Mouse (Mus musculus) hindbrain, embryonic 10.5 days (tissue): Measurements from ENCODE around the gene Arid1a. TPM values are rescaled to one million over a fixed set of nuclear protein-coding genes. Genes with fewer than 3 reads are reported as not detected.

Experiments used
- DNase-seq: peaks from one replicate; pipeline ENCODE4 v3.0.0-alpha.2; 2017; ENCODE audit warnings: low spot score
- H3K27ac ChIP-seq: fragments of 300-500 bp; sonication (generic); 2 replicates; pipeline ENCODE4 v1.5.1; 2016; ENCODE audit warnings: mild to moderate bottlenecking, moderate library complexity
- H3K27me3 ChIP-seq: fragments of 300-500 bp; sonication (generic); 2 replicates; pipeline ENCODE4 v1.6.1; 2016; ENCODE audit warnings: mild to moderate bottlenecking; ENCODE audit not compliant: poor library complexity, insufficient read depth, severe bottlenecking
- H3K36me3 ChIP-seq: fragments of 300-500 bp; sonication (generic); 2 replicates; pipeline ENCODE4 v1.6.1; 2016; ENCODE audit warnings: mild to moderate bottlenecking, moderate library complexity
- H3K4me1 ChIP-seq: fragments of 300-500 bp; sonication (generic); replicated peaks from 2 replicates; pipeline ENCODE4 v1.6.1; 2016; ENCODE audit warnings: mild to moderate bottlenecking
- H3K4me3 ChIP-seq: fragments of 300-500 bp; sonication (generic); 2 replicates; pipeline ENCODE4 v1.5.1; 2016; ENCODE audit warnings: mild to moderate bottlenecking, moderate library complexity
- H3K9me3 ChIP-seq: fragments of 300-500 bp; sonication (generic); 2 replicates; pipeline ENCODE4 v1.6.1; 2016; ENCODE audit warnings: mild to moderate bottlenecking, moderate library complexity
- WGBS: fragments of 180-500 bp; shearing (Covaris S2); methylation state at CpG from one replicate; pipeline ENCODE4 v1.1.7; 2016; 5-methylcytosine and 5-hydroxymethylcytosine counted together
- polyA plus RNA-seq: library from polyadenylated mRNA; unstranded; fragments of >200 nt; fragmentation: Nextera tagmentation; extraction: Ambion mirVana; gene quantifications from 2 replicates; pipeline ENCODE4 v1.2.1, GENCODE M21; 2016

Gene Arid1a
- polyA plus RNA-seq, 1 experiment from 2014 or later: 37.5 TPM

- Histone ChIP-seq H3K4me3 (no peak overlapping the region), H3K9me3 (no peaks in the 10 kb centered on the region), H3K36me3 (peaks cover 100% of the 10 kb centered on the region), H3K27me3 (no peaks in the 10 kb centered on the region), H3K4me1 (no peaks in the 10 kb centered on the region), H3K27ac (no peak overlapping the region)
- 94% methylated on average over 3 of the region's 3 CpGs for WGBS
- DNase-seq: no peak
Observed at GRCm38 (mm10) chr4:133719791-133720190, 36.8 kb downstream of the Arid1a start.

- Histone ChIP-seq H3K4me3 (no peak overlapping the region), H3K27ac (no peak overlapping the region), H3K4me1 (peaks cover 33% of the 10 kb centered on the region), H3K27me3 (no peaks in the 10 kb centered on the region), H3K36me3 (peaks cover 90% of the 10 kb centered on the region), H3K9me3 (no peaks in the 10 kb centered on the region)
- 91% methylated on average over 5 of the region's 5 CpGs for WGBS
- DNase-seq: no peak
Observed at GRCm38 (mm10) chr4:133712755-133713154, 43.8 kb downstream of the Arid1a start.

- H3K27ac ChIP-seq: no peak overlapping the region
- H3K27me3 ChIP-seq: no peaks in the 10 kb centered on the region
- WGBS: 91% methylated on average over 6 of the region's 6 CpGs
- peaks cover 43% of the 10 kb centered on the region for H3K4me1 ChIP-seq
- DNase-seq: no peak
- H3K9me3 ChIP-seq: no peaks in the 10 kb centered on the region
- no peak overlapping the region for H3K4me3 ChIP-seq
- peaks cover 90% of the 10 kb centered on the region for H3K36me3 ChIP-seq
Observed at GRCm38 (mm10) chr4:133711307-133712076, 45.1 kb downstream of the Arid1a start.

- no peaks in the 10 kb centered on the region for H3K27me3 ChIP-seq
- H3K4me1 ChIP-seq: peaks cover 46% of the 10 kb centered on the region
- no peak overlapping the region for H3K27ac ChIP-seq
- DNase-seq: no peak
- H3K36me3 ChIP-seq: peaks cover 90% of the 10 kb centered on the region
- WGBS: 33% methylated on average over 2 of the region's 2 CpGs
- H3K9me3 ChIP-seq: no peaks in the 10 kb centered on the region
- no peak overlapping the region for H3K4me3 ChIP-seq
Observed at GRCm38 (mm10) chr4:133709395-133709794, 47.2 kb downstream of the Arid1a start.

GRCm38 (mm10) chr4:133707464-133707863, 49.1 kb downstream of the Arid1a start:
- H3K27me3 ChIP-seq: no peaks in the 10 kb centered on the region
- H3K4me1 ChIP-seq: peaks cover 46% of the 10 kb centered on the region
- DNase-seq: no peak
- WGBS: 63% methylated on average over 1 of the region's 1 CpGs
- no peaks in the 10 kb centered on the region for H3K9me3 ChIP-seq
- no peak overlapping the region for H3K4me3 ChIP-seq
- no peak overlapping the region for H3K27ac ChIP-seq
- peaks cover 90% of the 10 kb centered on the region for H3K36me3 ChIP-seq

- Histone ChIP-seq H3K4me1 (peaks cover 46% of the 10 kb centered on the region), H3K27me3 (no peaks in the 10 kb centered on the region), H3K9me3 (no peaks in the 10 kb centered on the region), H3K27ac (no peak overlapping the region), H3K4me3 (no peak overlapping the region), H3K36me3 (peaks cover 90% of the 10 kb centered on the region)
- DNase-seq: no peak
- 73% methylated on average over 8 of the region's 8 CpGs for WGBS
Observed at GRCm38 (mm10) chr4:133706956-133707355, 49.6 kb downstream of the Arid1a start.

GRCm38 (mm10) chr4:133705062-133705461, 51.5 kb downstream of the Arid1a start:
- no peak overlapping the region for H3K27ac ChIP-seq
- no peak for DNase-seq
- peaks cover 90% of the 10 kb centered on the region for H3K36me3 ChIP-seq
- no peak overlapping the region for H3K4me3 ChIP-seq
- H3K4me1 ChIP-seq: peaks cover 34% of the 10 kb centered on the region
- 97% methylated on average over 4 of the region's 4 CpGs for WGBS
- no peaks in the 10 kb centered on the region for H3K9me3 ChIP-seq
- no peaks in the 10 kb centered on the region for H3K27me3 ChIP-seq

- Histone ChIP-seq H3K36me3 (peaks cover 99% of the 10 kb centered on the region), H3K4me3 (no peak overlapping the region), H3K27me3 (no peaks in the 10 kb centered on the region), H3K9me3 (no peaks in the 10 kb centered on the region), H3K27ac (no peak overlapping the region), H3K4me1 (no peaks in the 10 kb centered on the region)
- WGBS: 91% methylated on average over 11 of the region's 11 CpGs
- DNase-seq: no peak
Observed at GRCm38 (mm10) chr4:133700905-133701368, 55.6 kb downstream of the Arid1a start.

GRCm38 (mm10) chr4:133695363-133695762, 61.2 kb downstream of the Arid1a start:
- Histone ChIP-seq H3K9me3 (no peaks in the 10 kb centered on the region), H3K36me3 (peaks cover 99% of the 10 kb centered on the region), H3K27me3 (no peaks in the 10 kb centered on the region), H3K27ac (no peak overlapping the region), H3K4me1 (no peaks in the 10 kb centered on the region), H3K4me3 (no peak overlapping the region)
- DNase-seq: no peak
- 89% methylated on average over 3 of the region's 3 CpGs for WGBS

GRCm38 (mm10) chr4:133690252-133690651, 66.3 kb downstream of the Arid1a start:
- no peaks in the 10 kb centered on the region for H3K4me1 ChIP-seq
- no peaks in the 10 kb centered on the region for H3K9me3 ChIP-seq
- no peak overlapping the region for H3K4me3 ChIP-seq
- H3K27me3 ChIP-seq: no peaks in the 10 kb centered on the region
- H3K36me3 ChIP-seq: peaks cover 100% of the 10 kb centered on the region
- no peak for DNase-seq
- WGBS: 88% methylated on average over 5 of the region's 5 CpGs
- H3K27ac ChIP-seq: no peak overlapping the region

- Histone ChIP-seq H3K4me3 (no peak overlapping the region), H3K27ac (no peak overlapping the region), H3K27me3 (no peaks in the 10 kb centered on the region), H3K9me3 (no peaks in the 10 kb centered on the region), H3K36me3 (peaks cover 100% of the 10 kb centered on the region), H3K4me1 (no peaks in the 10 kb centered on the region)
- DNase-seq: no peak
- WGBS: 93% methylated on average over 7 of the region's 7 CpGs
Observed at GRCm38 (mm10) chr4:133688417-133689067, 68.0 kb downstream of the Arid1a start.

GRCm38 (mm10) chr4:133687126-133687525, 69.4 kb downstream of the Arid1a start:
- WGBS: 90% methylated on average over 5 of the region's 5 CpGs
- no peaks in the 10 kb centered on the region for H3K9me3 ChIP-seq
- DNase-seq: no peak
- no peaks in the 10 kb centered on the region for H3K4me1 ChIP-seq
- no peaks in the 10 kb centered on the region for H3K27me3 ChIP-seq
- peaks cover 100% of the 10 kb centered on the region for H3K36me3 ChIP-seq
- no peak overlapping the region for H3K27ac ChIP-seq
- H3K4me3 ChIP-seq: no peak overlapping the region

GRCm38 (mm10) chr4:133686512-133686911, 70.1 kb downstream of the Arid1a start:
- WGBS: 91% methylated on average over 11 of the region's 11 CpGs
- no peak overlapping the region for H3K4me3 ChIP-seq
- no peak for DNase-seq
- peaks cover 100% of the 10 kb centered on the region for H3K36me3 ChIP-seq
- no peaks in the 10 kb centered on the region for H3K4me1 ChIP-seq
- H3K27ac ChIP-seq: no peak overlapping the region
- no peaks in the 10 kb centered on the region for H3K9me3 ChIP-seq
- no peaks in the 10 kb centered on the region for H3K27me3 ChIP-seq
